Mouse (Mus musculus) heart, postnatal 4 days (tissue): ENCODE measurements around the gene Acot12. TPM values are rescaled to one million over a fixed set of nuclear protein-coding genes. Genes with fewer than 3 reads are reported as not detected.

Experiments used
- DNase-seq: peaks from one replicate; pipeline ENCODE4 v3.0.0; 2021
- total RNA-seq, 2 experiments: library from RNA; stranded (reverse); gene quantifications; 2 replicates each; pipeline ENCODE4 v1.2.3; 2021

Acot12 gene
- not detected for total RNA-seq

GRCm38 (mm10) chr13:91741280-91742047 lies at the start of gene Acot12:
Acot12 (plus strand) TSS chr13:91741512.
- peak; percentile 25 for DNase-seq

DNA sequence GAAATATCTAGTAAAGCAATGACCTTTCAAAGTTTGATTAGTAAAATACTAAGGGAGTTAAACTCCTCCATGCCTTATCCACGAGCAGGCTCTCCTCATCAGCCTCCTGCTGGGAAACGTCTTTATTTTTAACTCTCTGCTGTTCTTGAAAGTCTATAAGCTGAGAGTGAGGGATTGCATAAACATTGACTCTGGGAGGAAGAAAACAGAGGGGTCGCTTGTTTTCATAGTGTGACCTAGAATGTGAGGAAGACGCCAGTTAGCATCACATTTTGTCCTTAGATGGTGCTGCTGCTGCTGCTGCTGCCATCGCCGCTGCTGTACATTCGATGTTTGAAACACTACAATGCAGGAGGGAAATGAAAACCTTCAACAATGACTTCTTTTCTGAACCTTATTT lies 47.7 kb upstream of the Acot12 start:
- no peak for DNase-seq

DNA sequence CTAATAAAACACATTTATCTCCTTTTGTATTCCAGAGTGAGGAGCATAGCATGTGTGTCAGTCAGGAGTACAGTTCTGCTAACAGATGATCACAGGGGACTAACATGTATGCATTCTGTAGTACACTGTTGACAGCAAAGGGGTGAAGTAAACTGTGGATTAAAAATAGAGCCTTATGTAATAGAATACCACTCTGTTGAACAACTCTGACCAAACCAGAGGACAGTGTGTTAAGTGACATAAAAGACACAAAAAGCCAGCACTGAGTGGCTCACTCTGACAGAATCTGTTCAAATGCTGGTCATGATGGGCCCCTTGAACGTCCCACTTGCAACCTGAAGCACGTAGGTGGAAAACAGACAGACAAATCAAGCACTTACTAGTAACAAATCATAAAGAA lies 45.9 kb upstream of the Acot12 start:
- no peak for DNase-seq

- peak; percentile 14 for DNase-seq
Observed at GRCm38 (mm10) chr13:91696109-91696645, 45.1 kb upstream of the Acot12 start.

GRCm38 (mm10) chr13:91697011-91697410 lies 44.3 kb upstream of the Acot12 start:
- DNase-seq, result peak; percentile 53

GRCm38 (mm10) chr13:91702337-91702736 lies 39.0 kb upstream of the Acot12 start:
- no peak for DNase-seq

DNA sequence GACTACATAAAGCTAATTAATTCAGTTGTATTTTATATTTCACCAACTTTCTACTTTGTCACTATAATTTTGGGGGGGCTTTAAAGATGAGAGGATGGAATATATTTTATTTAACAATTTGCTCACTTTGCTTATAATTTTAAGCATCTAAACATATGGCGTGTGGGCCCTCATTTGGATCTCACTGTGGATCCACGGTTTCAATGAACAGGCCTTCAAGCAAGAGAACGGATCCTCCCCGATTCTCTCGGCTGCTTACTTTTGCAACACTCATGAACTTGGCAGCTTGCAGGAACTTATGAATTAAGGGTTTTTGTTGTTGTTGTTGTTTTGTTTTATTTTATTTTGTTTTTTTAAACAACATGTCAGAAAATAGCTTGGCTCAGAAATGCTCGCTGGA lies 21.8 kb upstream of the Acot12 start:
- no peak for DNase-seq

DNA sequence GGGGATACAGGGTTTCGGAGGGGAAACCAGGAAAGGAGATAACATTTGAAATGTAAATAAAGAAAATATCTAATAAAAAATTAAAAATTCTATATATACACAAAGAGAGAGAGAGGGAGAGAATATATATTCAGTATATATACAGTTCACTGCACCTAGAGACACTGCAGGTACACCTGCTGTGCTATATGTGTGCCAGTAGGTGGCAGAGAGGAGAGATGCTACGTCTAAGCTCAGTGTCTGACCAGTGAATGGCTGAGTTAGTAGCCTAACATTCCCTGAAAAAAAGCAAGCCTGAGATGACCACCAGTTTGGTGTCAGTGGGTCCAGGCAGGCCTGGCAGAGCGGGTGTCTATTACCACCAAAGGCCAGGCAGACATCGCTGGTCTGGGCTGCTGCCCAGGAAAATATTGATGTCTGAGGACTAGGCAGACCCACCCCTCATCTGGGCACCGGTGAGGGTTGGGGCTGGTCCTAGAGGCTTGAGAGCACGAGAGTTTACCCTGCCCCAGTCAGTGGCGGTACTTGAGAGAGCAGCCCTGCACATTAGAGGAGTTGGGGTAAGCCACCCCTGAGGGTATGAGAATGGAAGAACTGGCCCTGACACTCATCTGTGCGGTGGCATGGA lies 18.1 kb upstream of the Acot12 start:
- DNase-seq, result no peak

GRCm38 (mm10) chr13:91723736-91724119 lies 17.6 kb upstream of the Acot12 start:
- no peak for DNase-seq

DNA sequence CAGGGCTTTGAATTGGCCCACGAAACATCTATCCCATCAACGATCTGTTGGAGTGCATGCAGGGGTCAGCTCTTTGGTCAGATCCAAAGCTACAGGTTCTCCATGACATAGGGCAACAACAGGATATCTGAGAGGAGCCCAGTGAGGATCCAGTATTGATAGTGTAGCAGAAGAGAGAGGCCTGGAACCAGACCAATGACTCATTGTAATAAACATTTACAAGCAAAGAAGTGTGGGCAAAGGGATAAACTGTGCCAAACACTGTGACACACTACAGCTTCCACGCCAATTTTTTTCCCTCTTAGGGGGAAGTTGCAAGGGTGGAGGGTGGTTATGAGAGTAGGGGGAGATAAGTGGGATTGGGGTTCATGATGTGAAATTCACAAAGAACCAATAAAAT lies 17.1 kb upstream of the Acot12 start:
- DNase-seq, result no peak

GRCm38 (mm10) chr13:91725130-91725529 lies 16.2 kb upstream of the Acot12 start:
- DNase-seq, result no peak

DNA sequence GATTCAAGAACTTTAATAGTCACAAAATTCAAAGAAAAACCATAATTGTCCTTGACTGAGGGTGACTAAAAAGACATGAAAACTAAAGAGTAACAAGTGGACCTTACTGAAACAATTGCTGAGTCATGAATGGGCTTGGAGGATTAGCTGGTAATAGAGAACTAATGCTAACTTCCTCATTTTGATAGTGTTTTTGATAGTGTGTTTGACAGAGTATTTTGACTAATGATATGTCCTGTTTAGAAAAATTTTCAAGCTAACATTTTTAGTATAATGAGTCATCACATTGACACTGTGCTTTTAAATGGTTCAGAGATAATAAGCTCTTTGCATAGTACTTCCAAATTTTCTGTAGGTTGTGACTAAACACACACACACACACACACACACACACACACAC lies 13.4 kb upstream of the Acot12 start:
- no peak for DNase-seq

DNA sequence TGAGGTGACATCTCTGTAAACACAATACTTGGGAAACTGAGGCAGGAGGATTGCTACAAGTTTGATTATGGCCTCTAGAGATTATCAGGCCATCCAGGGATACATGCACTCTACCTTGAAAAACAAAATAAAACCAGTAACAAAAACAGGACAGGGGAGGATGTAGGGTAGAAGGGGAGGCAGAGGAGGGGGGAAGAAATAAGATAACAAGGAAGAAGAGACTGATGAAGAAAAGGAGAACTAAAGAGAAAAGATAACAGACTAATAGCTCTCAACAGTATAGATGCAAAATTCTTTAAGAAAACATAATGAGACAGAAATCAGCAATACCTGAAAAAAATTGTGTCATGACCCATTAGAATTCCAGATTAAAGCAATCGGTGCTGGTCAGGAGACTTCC lies 4.1 kb upstream of the Acot12 start:
- no peak for DNase-seq

- DNase-seq, result no peak
Observed at GRCm38 (mm10) chr13:91740851-91741250, 461 bp upstream of the Acot12 start.

- no peak for DNase-seq
Observed at GRCm38 (mm10) chr13:91743180-91743579, 1.9 kb downstream of the Acot12 start.

GRCm38 (mm10) chr13:91746470-91746869 lies 5.2 kb downstream of the Acot12 start:
- DNase-seq, result no peak

- DNase-seq, result no peak
Observed at GRCm38 (mm10) chr13:91748401-91748800, 7.1 kb downstream of the Acot12 start.

DNA sequence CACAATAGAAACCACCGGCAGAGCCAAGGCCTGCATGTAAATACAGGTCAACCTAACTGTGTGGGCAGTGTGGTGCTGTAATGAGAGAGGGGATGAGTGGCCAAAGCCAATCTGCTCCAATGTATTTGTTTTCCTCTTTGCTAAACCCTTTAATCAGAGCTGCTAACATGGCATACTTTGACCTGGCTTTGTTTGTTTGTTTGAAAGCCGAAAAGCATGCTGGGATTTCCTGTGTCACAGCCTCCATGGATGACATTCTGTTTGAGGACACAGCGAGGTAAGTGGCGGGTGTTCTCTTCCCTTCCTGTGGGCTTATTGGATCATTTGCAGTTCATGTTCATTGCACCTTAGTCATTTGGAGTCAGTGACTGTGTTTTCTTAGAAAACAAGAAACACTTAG lies 8.7 kb downstream of the Acot12 start:
- DNase-seq, result no peak

DNA sequence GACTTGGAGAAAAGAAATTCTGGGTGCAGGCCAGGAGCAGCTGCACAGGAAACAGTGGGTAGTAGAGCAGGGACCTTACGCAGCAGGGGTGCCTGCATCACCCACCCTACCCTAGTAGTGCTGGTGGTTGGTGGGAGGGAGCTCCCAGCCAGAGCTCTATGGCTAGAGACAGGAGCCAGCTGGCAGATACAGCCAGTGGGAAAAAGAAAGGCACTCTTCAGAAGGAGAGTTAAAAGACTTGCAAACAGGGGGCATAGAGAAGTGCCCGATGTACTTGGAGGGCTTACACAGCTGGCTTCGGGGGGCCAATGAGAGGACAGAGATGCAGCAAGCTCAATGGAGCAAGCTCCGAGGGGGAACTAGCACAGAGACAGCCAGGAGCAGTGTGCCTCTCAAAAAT lies 12.4 kb downstream of the Acot12 start:
- DNase-seq, result no peak

DNA sequence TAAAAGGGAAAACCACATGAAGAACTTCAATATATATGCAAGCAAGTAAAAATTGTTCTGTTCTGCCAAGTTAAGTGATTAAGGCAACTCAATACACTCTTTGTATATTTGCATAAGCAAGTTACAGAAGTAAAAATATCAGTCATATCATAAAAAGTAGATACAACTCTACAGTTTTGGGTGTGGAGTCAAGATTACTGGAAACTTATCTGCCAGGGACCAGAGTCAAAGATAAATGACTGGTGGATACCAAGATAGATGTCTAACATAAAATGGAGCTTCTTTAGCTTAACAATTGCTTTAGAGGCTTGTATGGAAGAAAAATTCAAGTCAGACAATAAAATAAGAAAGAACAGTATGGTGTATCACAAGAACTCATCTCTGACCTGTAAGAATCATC lies 13.4 kb downstream of the Acot12 start:
- DNase-seq, result no peak

GRCm38 (mm10) chr13:91756230-91756629 lies 14.9 kb downstream of the Acot12 start:
- peak; percentile 23 for DNase-seq

DNA sequence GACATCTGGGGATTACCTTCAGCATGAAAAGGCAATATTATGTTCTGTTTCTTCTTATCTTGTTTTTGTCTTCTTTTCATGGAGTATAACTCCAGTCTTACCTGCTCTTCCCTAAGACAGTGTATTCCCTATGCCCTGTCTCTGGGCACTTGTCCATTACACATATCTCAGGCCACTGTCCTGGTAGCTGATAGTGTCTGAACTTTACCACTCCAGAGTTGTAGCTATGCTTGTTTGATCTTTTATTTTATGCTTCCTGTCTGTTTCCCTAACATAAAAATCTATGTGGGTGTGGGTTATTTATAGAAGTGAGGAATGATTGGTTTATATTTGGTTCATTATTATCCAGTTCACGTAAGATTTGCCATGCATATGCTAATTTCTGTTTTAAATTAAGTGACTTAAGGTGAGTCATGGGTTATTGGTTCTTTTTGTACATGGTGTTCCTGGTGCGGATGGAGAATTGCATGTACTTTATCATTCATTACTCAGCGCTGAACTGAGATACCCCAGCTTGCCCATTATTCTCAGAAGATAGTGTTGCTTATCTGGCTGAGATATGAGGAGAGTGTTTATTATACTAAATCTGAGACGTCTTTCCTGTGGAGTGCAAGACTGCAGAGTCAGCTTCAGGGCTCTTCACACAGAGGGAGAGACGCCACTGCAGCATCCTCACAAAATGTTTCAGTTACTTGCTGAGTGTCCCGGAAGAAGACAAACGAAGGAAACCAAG lies 17.2 kb downstream of the Acot12 start:
- no peak for DNase-seq

DNA sequence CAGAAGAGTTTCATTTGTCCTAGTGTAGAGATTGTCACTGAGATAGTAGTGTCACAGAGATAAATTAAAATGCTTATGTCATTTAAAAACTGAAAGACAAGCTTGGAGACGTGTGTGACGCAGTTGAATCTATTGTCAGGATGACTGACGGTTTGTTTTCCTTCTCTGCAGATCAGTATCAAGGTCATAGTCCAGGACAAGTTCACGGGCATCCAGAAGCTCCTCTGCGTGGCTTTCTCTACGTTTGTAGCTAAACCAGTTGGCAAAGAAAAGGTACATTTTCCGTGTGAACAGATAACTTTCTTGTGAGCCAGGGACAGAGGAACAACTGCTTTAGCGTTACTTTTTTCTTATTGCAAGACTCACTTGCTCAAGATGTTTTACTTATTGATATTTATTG lies 18.5 kb downstream of the Acot12 start:
- no peak for DNase-seq
